Mouse (Mus musculus) gastrocnemius, postnatal 14 days (tissue): Measurements from ENCODE around the gene Polr2j. TPM values are rescaled to one million over a fixed set of nuclear protein-coding genes. Genes with fewer than 3 reads are reported as not detected.

Experiments
- DNase-seq: peaks from one replicate; pipeline ENCODE4 v3.0.0; 2021; ENCODE audit warnings: mixed read lengths
- intact Hi-C: fragments of 180-260 bp; cut with DNase I; formaldehyde crosslinking; loops from one replicate; pipeline ENCODE4 v1.15.1; 2025; ENCODE audit warnings: low total_unique reads
- long read RNA-seq, 2 experiments: library from polyadenylated mRNA; stranded (forward); transcript quantifications; one replicate each; pipeline ENCODE4 v2.0.0; 2021
- total RNA-seq, 2 experiments: library from RNA; stranded (reverse); gene quantifications; 2 replicates each; pipeline ENCODE4 v1.2.3; 2021

Polr2j gene
- total RNA-seq = 10 to 100 TPM; 52.9 to 66.0 TPM
- long read RNA-seq, experiment 1, transcript Polr2j-201 (4 exons, 646 nt) = major isoform, 33 of 36 reads
- long read RNA-seq, experiment 1, partial matches to known transcripts = 1 of 36 reads
- long read RNA-seq, experiment 1, other reads (novel, unspliced or antisense) = 2 of 36 reads
- long read RNA-seq, experiment 2, transcript Polr2j-201 (4 exons, 646 nt) = major isoform, 34 of 35 reads
- long read RNA-seq, experiment 2, partial matches to known transcripts = 1 of 35 reads
- long read RNA-seq, experiment 2, other reads (novel, unspliced or antisense) = 0 of 35 reads

DNA sequence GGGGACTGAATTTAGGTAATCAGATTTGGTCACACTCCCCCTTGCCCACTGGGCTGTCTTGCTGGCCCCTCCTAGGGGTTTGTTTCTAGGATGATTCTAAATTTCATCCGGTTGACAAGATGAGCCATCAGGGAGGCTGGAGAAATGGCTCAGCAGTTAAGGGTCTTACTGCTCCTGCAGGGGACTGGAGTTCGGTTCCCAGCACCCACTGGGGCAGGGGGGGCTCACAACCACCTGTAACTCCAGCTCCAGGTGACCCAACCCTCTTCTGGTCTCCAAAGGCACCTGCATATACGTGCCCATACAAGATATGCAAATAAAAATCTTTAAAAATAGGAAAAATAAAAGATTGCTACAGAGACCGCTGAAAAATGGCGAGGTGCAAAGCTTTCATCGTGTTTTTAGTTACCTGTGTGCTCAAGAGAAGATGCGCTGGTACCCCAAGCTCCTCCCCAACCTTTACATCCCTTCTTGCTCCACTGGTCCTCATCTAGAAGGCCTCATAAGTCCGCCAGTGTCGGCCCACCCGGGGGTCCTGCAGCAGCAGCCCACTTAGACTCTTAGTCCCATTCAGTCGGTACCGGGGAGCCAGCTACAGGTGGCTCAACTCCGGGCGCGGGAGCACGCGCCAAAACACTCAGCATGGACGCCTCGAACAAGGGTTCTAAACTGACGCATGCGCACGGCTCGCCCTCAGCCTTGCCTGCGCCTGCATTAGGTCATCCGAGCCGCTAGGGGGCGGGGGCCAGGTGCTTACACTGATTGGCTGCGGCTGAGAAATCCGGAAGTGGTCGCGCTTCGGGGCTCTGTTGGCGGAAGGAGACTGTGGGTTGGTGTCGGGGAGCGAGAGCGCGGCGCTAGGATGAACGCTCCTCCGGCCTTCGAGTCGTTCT is at the start of gene Polr2j:
Polr2j (plus strand) TSS at position 741 of the 893 bp plus-strand sequence.
- DNase-seq = peak; percentile 96
- intact Hi-C loops = no loop called here

DNA sequence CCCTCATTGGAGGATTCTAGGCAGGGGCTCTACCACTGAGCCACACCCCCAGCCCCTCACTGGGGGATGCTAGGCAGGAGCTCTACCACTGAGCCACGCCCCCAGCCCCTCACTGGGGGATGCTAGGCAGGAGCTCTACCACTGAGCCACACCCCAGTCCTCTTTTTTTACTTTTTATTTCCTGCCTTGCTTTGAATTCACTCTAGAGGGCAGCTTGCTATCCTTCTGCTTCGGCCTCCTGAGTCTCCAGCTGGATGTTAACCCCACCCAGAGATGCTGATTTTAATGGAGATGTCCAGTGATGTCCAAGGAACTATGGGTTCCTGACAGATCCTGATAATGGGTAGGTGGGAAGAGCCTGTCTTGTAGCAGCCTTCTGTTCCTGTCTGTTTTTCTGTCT is 47.0 kb upstream of the Polr2j start:
- intact Hi-C loops = no loop called here

GRCm38 (mm10) chr5:136073051-136073450 is 43.4 kb upstream of the Polr2j start:
- no peak for DNase-seq
- intact Hi-C loops = no loop called here

More for the DNA sequence above, 47.0 kb upstream of the Polr2j start:
- no peak for DNase-seq

GRCm38 (mm10) chr5:136073526-136073925 is 42.9 kb upstream of the Polr2j start:
- no peak for DNase-seq
- intact Hi-C loops = no loop called here

GRCm38 (mm10) chr5:136075076-136075475 is 41.4 kb upstream of the Polr2j start:
- intact Hi-C loops = no loop called here
- no peak for DNase-seq

- intact Hi-C loops = no loop called here
- DNase-seq = no peak
Observed at GRCm38 (mm10) chr5:136076284-136076683, 40.1 kb upstream of the Polr2j start.

- intact Hi-C loops = no loop called here
- no peak for DNase-seq
Observed at GRCm38 (mm10) chr5:136077001-136077550, 39.4 kb upstream of the Polr2j start.

DNA sequence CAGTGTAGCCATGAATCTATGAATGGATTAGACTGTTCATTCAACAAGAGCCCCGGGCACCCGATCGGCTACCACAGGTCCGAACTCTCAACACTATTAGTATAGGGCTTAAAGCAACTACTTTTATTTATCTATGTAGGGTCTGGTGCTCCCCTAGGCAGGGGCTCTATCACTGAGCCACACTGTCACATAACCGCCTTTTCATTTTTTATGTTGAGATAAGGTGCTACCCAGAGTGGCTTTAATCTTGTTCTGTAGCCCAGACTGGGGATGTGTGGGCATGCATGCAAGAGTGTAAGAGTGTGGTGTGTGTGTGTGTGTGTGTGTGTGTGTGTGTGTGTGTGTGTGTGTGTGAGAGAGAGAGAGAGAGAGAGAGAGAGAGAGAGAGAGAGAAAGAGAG is 38.3 kb upstream of the Polr2j start:
- DNase-seq = no peak
- intact Hi-C loops = no loop called here

DNA sequence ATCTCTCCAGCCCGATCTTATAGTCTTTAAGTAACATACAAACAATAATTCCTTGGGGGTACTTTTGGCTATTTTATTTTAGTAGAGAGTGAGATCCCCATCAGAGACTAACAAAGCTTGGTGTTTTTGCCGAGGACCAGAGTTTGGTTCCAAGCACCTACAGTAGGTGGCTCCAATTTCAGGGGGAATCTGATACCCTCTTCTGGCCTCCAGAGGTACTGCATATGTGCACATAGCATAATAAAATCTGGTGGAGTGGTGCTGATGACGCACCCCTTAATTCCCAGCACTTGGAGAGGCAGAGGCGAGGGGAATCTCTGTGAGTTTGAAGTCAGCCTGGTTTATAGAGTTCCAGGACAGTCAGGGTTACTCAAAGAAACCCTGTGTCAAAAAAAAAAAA is 34.1 kb upstream of the Polr2j start:
- DNase-seq = no peak
- intact Hi-C loops = no loop called here

DNA sequence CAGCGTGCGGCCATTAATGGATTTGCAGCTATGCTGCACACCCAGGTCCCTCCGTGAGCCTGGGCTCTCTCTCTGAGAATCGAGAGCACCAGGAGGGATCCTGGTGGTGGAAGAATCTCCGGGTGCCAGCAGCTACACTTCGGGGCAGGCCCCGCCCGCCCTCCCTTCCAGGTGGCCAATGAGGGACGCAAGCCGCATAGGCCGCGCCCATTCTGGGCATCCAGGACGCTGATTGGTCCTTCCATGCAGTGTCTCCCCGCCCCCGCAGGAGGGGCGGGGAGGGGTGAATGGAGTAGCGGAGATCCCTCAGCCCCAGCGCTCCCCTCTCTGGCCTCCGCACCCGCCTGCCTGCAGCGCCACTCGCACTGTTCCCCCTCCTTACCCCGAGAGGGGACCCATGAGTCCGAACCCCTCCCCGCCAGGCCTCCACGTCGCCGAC is 32.7 kb upstream of the Polr2j start, which contains the start of gene Rasa4:
Rasa4 (plus strand) TSS at position 248 of the 439 bp plus-strand sequence.
- intact Hi-C loops = no loop called here
- peak; percentile 94 for DNase-seq

- intact Hi-C loops = no loop called here
- no peak for DNase-seq
Observed at GRCm38 (mm10) chr5:136084144-136084881, 32.1 kb upstream of the Polr2j start.

- intact Hi-C loops = no loop called here
- peak; percentile 67 for DNase-seq
Observed at GRCm38 (mm10) chr5:136084891-136085651, 31.4 kb upstream of the Polr2j start.

DNA sequence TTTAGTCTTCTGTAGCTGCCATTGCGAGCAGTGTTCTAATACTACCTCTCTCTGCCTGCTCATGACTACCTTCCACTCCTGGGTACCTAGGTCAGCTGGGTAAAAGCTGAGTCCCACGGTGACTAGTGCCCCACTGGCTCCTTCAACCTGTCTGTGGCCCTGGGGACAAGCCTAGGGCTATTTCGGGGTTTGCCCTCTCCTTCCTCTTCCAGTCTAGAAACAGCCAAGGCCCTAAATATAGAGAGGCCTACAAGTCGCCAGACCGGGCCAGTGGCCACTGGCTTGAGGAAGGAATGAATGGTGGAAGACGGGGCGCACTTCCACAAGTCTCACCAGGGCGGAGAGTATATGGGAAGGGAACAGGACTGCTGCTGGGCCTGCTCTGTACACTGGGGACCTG is 30.1 kb upstream of the Polr2j start:
- DNase-seq = peak; percentile 28
- intact Hi-C loops = no loop called here

DNA sequence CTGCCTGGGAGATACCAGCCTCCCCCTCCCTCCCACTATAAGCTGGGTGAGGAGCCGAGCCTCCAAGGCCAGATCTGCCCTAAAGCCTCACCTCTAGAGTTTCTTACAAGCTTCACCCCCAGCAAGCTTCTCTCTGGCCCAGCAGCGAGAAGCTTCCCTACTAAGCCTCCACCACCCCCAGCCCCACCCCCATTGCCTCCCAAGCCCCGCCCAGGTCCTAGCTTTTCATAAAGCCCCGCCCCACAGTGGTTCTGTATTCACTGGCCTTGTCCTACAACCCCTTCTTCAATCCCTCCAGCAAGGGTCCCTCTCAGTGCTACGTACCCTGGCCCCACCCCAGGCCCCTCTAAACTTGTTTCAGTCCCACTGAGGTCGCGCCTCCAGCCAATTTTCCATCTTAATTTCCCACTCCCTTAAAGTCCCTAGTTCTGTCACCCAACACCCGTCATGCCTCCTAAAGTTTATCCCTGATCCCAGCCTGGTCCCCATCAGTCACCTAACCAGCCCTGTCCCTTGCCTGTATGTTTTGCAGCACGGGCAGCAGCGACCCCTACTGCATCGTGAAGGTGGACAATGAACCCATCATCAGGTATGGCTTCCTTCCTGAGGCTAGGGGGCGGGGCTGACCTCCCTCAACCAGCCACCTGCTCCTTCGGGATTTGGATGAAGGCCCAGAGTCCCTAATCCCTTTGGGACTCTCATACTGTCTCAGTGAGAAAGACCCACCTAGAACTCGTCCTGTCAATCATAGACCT is 27.4 kb upstream of the Polr2j start:
- intact Hi-C loops = no loop called here
- DNase-seq = no peak

GRCm38 (mm10) chr5:136091927-136092326 is 24.5 kb upstream of the Polr2j start:
- no peak for DNase-seq
- intact Hi-C loops = no loop called here

DNA sequence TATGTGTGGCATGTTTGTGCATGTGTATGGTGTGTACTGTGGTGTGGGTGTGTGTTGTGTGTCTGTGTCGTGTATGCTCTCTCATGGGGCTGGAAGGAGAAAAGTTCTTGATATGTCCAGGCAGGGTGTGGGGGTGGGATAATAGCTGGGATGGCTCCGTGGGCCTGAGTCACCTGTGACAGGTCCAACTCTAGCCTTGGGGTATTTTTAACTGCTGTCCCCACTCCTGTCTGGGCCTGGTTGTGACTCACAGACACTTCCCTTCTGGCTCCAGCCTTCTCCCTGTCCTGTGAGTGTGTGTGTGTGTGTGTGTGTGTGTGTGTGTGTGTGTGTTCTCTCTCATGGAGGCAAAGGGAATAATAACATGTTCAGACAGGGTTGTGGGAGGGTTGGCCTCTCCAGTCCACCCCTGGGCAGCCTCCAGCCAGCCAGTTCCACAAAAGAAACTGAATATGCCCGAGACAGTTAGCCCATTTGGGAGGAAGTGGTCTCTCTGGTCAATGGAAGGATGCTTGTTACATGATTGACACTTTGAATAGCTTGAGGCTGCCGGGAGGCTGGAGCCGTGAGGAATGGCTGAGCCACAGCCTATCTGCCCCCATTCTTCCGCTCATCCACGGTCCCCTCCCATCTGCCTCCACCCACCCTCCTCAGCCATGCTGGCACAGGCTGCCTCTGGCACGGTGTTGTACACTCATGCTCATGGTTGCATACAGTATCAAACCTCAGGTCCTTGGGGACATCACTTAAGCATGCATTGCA is 22.0 kb upstream of the Polr2j start:
- intact Hi-C loops = no loop called here
- DNase-seq = no peak

DNA sequence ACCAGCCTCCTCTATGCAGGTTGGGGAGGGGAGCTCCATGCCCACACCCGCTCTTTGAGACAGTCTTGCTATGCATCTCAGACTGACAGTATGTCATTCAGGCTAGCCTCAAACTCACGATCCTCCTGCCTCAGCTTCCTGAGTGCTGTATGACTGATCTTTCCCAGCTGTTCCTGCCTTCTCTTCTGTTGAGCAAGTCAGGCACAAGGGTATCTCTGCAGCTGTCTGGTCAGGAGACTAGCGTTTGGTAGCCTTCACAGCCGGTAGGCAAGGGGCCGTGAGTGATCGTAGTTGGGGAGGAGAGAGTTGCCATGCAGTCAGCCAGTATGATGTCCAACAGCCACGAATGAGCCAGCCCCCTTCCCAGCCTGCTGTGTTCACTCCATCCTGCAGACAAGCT is 21.3 kb upstream of the Polr2j start:
- no peak for DNase-seq
- intact Hi-C loops = no loop called here

GRCm38 (mm10) chr5:136098536-136098935 is 17.9 kb upstream of the Polr2j start:
- DNase-seq = no peak
- intact Hi-C loops = no loop called here
